Mouse (Mus musculus) c-Kit-positive CD71-negative TER-119-negative erythroid progenitor cells, embryonic 14.5 days (primary cell): ENCODE data around the gene Kctd6.
A peak's percentile ranks its signal among the peaks of the same experiment; 100 is the strongest.
"Not testable (repeated sequence)": the region's sequence is repeated elsewhere in the genome, so short reads cannot be mapped to it uniquely, and the experiment has no call there.

Experiments used
- DNase-seq: peaks from one replicate; pipeline ENCODE4 v3.0.0-alpha.2; 2013; ENCODE audit warnings: low read depth

Gene Kctd6

DNA sequence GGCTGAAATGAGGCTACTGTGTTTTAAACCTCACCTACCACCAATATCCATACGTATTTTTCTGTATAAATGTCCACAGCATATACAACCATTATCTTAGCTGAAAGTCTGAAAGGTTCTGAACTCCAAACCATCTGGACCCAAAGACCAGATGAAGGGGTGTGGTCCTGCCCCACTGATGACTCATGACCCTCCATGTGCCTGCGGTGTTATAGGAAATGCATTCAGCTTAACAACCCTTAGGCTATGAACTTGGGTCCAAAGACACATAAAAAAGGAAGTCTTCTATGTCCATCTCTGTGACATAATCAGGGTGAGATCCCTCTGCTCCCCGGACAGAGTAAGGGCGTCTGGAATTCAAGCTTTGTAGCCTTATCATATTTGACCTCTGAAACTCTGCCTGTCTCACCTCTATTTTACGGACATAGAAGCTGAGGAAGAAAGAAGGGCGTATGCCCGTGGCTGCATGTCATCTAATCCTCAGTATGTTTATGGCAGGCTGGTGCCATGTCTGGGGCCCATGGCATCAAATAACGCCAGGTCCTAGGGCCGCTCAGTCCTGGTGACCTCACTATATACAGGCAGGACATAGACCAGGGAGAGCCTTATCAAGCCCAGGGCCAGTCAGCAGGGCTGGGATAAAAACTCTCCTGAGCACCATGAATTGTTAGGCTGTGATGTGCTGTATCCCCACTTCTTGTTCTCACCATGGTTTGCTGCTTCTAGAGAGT is 36.4 kb downstream of the Kctd6 start:
- no peak for DNase-seq

GRCm38 (mm10) chr14:8251330-8251885 is 37.5 kb downstream of the Kctd6 start:
- no peak for DNase-seq

DNA sequence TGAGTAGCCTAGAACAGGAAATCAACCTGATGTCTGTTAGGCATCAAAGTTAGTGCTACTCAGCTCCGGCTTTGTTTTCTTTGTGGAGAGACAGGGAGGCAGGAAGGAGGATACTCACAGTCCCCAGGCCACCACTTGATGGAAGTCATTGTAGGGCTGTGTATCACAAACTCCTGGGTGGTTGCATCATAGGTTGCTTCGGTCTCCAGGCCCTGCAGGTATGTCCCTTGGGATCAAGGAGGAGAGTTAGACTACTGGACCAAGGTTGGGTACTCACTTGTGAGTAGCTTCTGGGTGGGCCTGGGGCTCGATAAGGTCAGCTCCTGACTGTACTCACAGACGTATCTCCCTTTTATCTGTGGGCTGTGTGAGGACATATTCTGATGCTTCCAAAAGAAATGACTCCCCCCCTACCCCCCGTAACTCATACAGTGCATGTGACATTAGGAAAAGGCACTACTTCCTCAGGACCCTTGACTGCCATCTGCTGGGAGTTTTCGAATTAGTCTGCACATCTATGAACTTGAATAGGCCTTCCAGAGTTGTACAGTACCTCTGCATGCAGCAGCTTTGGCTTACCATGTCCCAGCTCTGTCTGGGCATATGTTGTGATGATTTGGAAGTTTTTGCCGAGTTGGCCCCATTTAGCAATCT is 41.3 kb downstream of the Kctd6 start:
- DNase-seq: peak; percentile 40

GRCm38 (mm10) chr14:8256072-8256471 is 42.1 kb downstream of the Kctd6 start:
- no peak for DNase-seq

- no peak for DNase-seq
These were observed 42.9 kb downstream of the Kctd6 start for GRCm38 (mm10) chr14:8256881-8257280.

GRCm38 (mm10) chr14:8257521-8258334 is 43.8 kb downstream of the Kctd6 start:
- no peak for DNase-seq

GRCm38 (mm10) chr14:8258335-8258627 is 44.3 kb downstream of the Kctd6 start:
- DNase-seq: no peak

DNA sequence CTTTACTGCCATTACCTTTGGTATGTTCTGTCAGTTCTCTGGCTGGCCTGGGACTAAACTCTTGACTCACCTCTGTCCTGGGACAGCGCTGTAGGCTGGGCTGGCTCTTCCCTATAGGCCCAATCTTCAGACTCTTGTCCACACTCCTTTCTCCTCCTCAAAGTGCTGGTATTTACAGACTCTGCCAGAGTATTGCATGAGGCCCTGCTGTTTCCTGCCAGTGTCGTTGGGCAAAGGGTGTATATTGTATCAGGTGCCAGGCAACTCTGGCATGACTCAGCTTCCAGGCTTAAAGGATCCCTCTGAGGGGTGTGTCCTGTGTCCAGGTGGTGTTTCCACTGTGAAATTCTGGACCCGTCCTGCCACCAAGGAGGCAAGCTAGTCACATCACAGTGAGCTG is 44.8 kb downstream of the Kctd6 start:
- no peak for DNase-seq

DNA sequence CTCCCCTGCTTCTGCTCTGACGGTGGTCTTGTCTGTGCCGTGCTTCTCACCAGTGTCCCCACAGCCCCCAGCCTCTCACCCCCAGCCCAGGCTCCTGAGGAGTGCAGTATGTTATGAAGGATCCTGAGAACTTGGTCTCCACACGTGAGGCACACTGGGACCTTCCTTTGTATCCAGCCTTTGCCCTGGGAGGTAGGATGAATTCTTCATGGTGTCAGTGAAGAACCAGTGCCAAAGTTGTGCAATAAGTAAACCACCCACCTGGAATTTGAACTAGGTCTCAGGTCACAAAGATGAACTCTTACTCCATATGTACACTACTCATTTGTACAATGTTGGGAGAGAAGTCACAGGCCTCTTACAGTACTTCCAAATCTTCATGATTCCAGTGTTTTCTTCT is 45.2 kb downstream of the Kctd6 start, which contains the start of gene Acox2:
Gene Acox2 (minus strand): TSS at position 188 of the 400 bp plus-strand sequence.
- DNase-seq: no peak

GRCm38 (mm10) chr14:8260214-8260613 is 46.3 kb downstream of the Kctd6 start:
- DNase-seq: no peak

DNA sequence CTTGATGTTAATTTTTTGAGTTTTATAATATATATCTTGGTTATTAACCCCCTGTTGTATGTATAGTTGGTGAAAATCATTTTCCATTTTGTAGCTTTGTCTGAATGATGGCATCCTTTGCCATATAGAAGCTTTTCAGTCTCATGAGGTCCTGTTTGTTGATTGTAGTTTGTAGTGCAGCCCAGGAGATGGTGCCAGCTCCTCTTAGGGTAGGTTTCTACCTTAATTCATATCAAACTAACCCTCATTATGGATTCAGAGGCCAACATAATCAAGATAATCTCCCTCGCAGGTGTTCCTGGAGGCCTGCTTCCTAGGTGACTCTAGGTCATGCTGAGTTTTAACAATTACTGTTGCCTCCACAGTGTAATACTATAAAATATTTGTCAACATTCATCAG is 48.3 kb downstream of the Kctd6 start:
- DNase-seq: no peak

DNA sequence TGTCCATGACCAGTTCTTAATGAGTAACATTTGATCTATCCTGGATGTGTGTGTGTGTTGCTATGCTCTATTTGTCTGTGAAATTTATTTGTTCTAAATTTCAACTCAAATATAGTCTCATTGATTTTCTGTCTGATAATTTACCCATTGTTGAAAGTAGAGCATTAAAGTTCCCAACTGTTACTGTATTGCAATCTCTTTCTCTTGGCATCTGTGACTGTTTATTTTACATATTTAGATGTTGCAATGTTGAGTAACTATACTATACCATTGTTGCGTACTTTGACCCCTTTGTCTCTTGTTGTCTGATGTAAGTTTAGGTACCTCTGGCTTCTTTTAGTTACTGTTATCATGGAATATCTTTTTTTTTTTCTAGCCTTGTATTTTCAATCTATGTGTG is 50.4 kb downstream of the Kctd6 start:
- DNase-seq: no peak

DNA sequence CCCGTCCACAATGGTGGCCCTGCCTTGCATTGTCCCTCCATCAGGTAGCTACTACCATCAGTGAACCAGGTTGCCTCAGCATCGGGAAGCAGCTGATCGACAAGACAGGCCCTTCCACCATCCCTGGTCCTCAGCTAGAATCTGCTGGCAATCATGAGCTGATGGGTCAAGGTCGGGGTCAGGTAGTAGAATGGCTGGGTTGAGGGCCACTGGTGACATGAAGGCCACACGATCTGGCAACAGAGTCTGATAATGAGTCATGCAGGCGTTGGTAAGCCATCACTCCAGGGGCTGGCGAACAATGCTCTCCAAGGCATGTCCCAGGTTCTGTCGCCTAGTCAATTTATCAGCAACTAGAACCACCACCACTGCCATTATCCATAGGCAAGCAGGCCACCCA is 57.3 kb downstream of the Kctd6 start:
- not testable (repeated sequence) for DNase-seq
